Mouse (Mus musculus) splenic B cell, adult 2 months (primary cell): ENCODE data around the gene Recql5.
"Not testable (repeated sequence)": the region's sequence is repeated elsewhere in the genome, so short reads cannot be mapped to it uniquely, and the experiment has no call there.

Experiments
- DNase-seq: peaks from one replicate; pipeline ENCODE4 v3.0.0-alpha.2; 2011; ENCODE audit warnings: low read depth, low spot score
- H3K27me3 ChIP-seq: 2 replicates; pipeline ENCODE4 v1.6.1; 2012; ENCODE audit warnings: mild to moderate bottlenecking, low read length, moderate library complexity, mixed read lengths; ENCODE audit not compliant: control insufficient read depth, poor library complexity, insufficient read depth, severe bottlenecking
- H3K36me3 ChIP-seq: 2 replicates; pipeline ENCODE4 v1.6.1; 2012; ENCODE audit warnings: mild to moderate bottlenecking, low read length, moderate library complexity, mixed read lengths; ENCODE audit not compliant: control insufficient read depth, poor library complexity, insufficient read depth, severe bottlenecking

Recql5 gene

GRCm38 (mm10) chr11:115878071-115878470 is 55.2 kb downstream of the Recql5 start:
- H3K27me3 ChIP-seq, result no peaks in the 10 kb centered on the region
- DNase-seq, result no peak

GRCm38 (mm10) chr11:115877174-115877755 is 56.0 kb downstream of the Recql5 start:
- no peaks in the 10 kb centered on the region for H3K27me3 ChIP-seq
- no peaks in the 10 kb centered on the region for H3K36me3 ChIP-seq
- DNase-seq, result no peak

More at GRCm38 (mm10) chr11:115878071-115878470, 55.2 kb downstream of the Recql5 start:
- H3K36me3 ChIP-seq, result no peaks in the 10 kb centered on the region

GRCm38 (mm10) chr11:115876438-115876837 is 56.8 kb downstream of the Recql5 start:
- Histone ChIP-seq H3K27me3 (no peaks in the 10 kb centered on the region), H3K36me3 (no peaks in the 10 kb centered on the region)
- no peak for DNase-seq

- DNase-seq, result no peak
- Histone ChIP-seq H3K36me3 (no peaks in the 10 kb centered on the region), H3K27me3 (no peaks in the 10 kb centered on the region)
These were observed 57.3 kb downstream of the Recql5 start for GRCm38 (mm10) chr11:115875935-115876334.

GRCm38 (mm10) chr11:115872437-115872836 is 60.8 kb downstream of the Recql5 start:
- no peaks in the 10 kb centered on the region for H3K36me3 ChIP-seq
- H3K27me3 ChIP-seq, result no peaks in the 10 kb centered on the region
- DNase-seq, result no peak

- Histone ChIP-seq H3K27me3 (no peaks in the 10 kb centered on the region), H3K36me3 (no peaks in the 10 kb centered on the region)
- DNase-seq, result no peak
These were observed 63.9 kb downstream of the Recql5 start for GRCm38 (mm10) chr11:115869393-115869792.

- Histone ChIP-seq H3K36me3 (no peaks in the 10 kb centered on the region), H3K27me3 (no peaks in the 10 kb centered on the region)
- no peak for DNase-seq
These were observed 69.4 kb downstream of the Recql5 start for GRCm38 (mm10) chr11:115863895-115864294.

- DNase-seq, result peak; percentile 93
- H3K36me3 ChIP-seq, result peaks cover 3% of the 10 kb centered on the region; the same call in 1 of the 2 replicates
- H3K27me3 ChIP-seq, result no peaks in the 10 kb centered on the region; the same call in none of the 2 replicates
These were observed 73.9 kb downstream of the Recql5 start for GRCm38 (mm10) chr11:115859143-115859945.

GRCm38 (mm10) chr11:115858354-115858753 is 74.9 kb downstream of the Recql5 start, which contains the start of gene Myo15b:
Gene Myo15b (plus strand): TSS chr11:115858406.
- Histone ChIP-seq H3K27me3 (no peaks in the 10 kb centered on the region; the same call in none of the 2 replicates), H3K36me3 (peaks cover 8% of the 10 kb centered on the region)
- peak; percentile 23 for DNase-seq

- no peak for DNase-seq
- peaks cover 10% of the 10 kb centered on the region for H3K36me3 ChIP-seq
- no peaks in the 10 kb centered on the region; the same call in none of the 2 replicates for H3K27me3 ChIP-seq
These were observed 75.3 kb downstream of the Recql5 start for GRCm38 (mm10) chr11:115857936-115858335.

- not testable (repeated sequence) for DNase-seq, H3K27me3 ChIP-seq
- H3K36me3 ChIP-seq, result peaks cover 11% of the 10 kb centered on the region
These were observed 76.1 kb downstream of the Recql5 start for GRCm38 (mm10) chr11:115857146-115857545.

GRCm38 (mm10) chr11:115854674-115855073 is 78.6 kb downstream of the Recql5 start:
- H3K27me3 ChIP-seq, result no peaks in the 10 kb centered on the region; the same call in none of the 2 replicates
- no peak for DNase-seq
- peaks cover 15% of the 10 kb centered on the region for H3K36me3 ChIP-seq

GRCm38 (mm10) chr11:115845819-115846218 is 87.5 kb downstream of the Recql5 start:
- Histone ChIP-seq H3K36me3 (peaks cover 3% of the 10 kb centered on the region), H3K27me3 (no peaks in the 10 kb centered on the region)
- no peak for DNase-seq

- Histone ChIP-seq H3K27me3 (no peaks in the 10 kb centered on the region), H3K36me3 (peaks cover 3% of the 10 kb centered on the region)
- no peak for DNase-seq
These were observed 89.0 kb downstream of the Recql5 start for GRCm38 (mm10) chr11:115844240-115844639.

GRCm38 (mm10) chr11:115843891-115844239 is 89.4 kb downstream of the Recql5 start:
- H3K27me3 ChIP-seq, result no peaks in the 10 kb centered on the region
- peaks cover 3% of the 10 kb centered on the region for H3K36me3 ChIP-seq
- no peak for DNase-seq
